Mouse (Mus musculus) embryonic facial prominence, embryonic 10.5 days (tissue): ENCODE data around the gene Agpat2. TPM values are rescaled to one million over a fixed set of nuclear protein-coding genes. Genes with fewer than 3 reads are reported as not detected.

Source experiments
- DNase-seq: peaks from one replicate; pipeline ENCODE4 v3.0.0-alpha.2; 2017; ENCODE audit warnings: low spot score
- H3K27ac ChIP-seq: fragments of 300-500 bp; sonication (generic); replicated peaks from 2 replicates; pipeline ENCODE4 v1.5.1; 2016; ENCODE audit warnings: mild to moderate bottlenecking
- H3K27me3 ChIP-seq: fragments of 300-500 bp; sonication (generic); replicated peaks from 2 replicates; pipeline ENCODE4 v1.6.1; 2016; ENCODE audit warnings: low read depth, mild to moderate bottlenecking; ENCODE audit not compliant: poor library complexity, severe bottlenecking
- H3K36me3 ChIP-seq: fragments of 300-500 bp; sonication (generic); replicated peaks from 2 replicates; pipeline ENCODE4 v1.6.1; 2016; ENCODE audit warnings: mild to moderate bottlenecking, moderate library complexity
- H3K4me1 ChIP-seq: fragments of 300-500 bp; sonication (generic); 2 replicates; pipeline ENCODE4 v1.6.1; 2016
- H3K4me3 ChIP-seq: fragments of 300-500 bp; sonication (generic); 2 replicates; pipeline ENCODE4 v1.5.1; 2016; ENCODE audit warnings: mild to moderate bottlenecking, moderate library complexity
- H3K9me3 ChIP-seq: fragments of 300-500 bp; sonication (generic); 2 replicates; pipeline ENCODE4 v1.6.1; 2016; ENCODE audit warnings: mild to moderate bottlenecking
- WGBS: fragments of 180-500 bp; shearing (Covaris S2); methylation state at CpG from one replicate; pipeline ENCODE4 v1.1.7; 2016; 5-methylcytosine and 5-hydroxymethylcytosine counted together
- polyA plus RNA-seq: library from polyadenylated mRNA; unstranded; fragments of >200 nt; fragmentation: Nextera tagmentation; extraction: Ambion mirVana; gene quantifications from 2 replicates; pipeline ENCODE4 v1.2.1, GENCODE M21; 2016

The Agpat2 gene
- polyA plus RNA-seq, 1 experiment from 2014 or later, result 12.4 TPM

GRCm38 (mm10) chr2:26579714-26580113, 24.5 kb downstream of the Agpat2 start, which contains the start of gene Egfl7:
TSS of gene Egfl7 (plus strand) at chr2:26580014.
- 88% methylated on average over 1 of the region's 1 CpGs for WGBS
- H3K27ac ChIP-seq, result peak within 1 kb of the TSS; percentile 76
- no peaks in the 10 kb centered on the region for H3K27me3 ChIP-seq
- H3K4me3 ChIP-seq, result no peak within 1 kb of the TSS
- peaks cover 54% of the 10 kb centered on the region for H3K4me1 ChIP-seq
- H3K36me3 ChIP-seq, result no peaks in the 10 kb centered on the region
- no peak for DNase-seq
- H3K9me3 ChIP-seq, result no peaks in the 10 kb centered on the region

DNA sequence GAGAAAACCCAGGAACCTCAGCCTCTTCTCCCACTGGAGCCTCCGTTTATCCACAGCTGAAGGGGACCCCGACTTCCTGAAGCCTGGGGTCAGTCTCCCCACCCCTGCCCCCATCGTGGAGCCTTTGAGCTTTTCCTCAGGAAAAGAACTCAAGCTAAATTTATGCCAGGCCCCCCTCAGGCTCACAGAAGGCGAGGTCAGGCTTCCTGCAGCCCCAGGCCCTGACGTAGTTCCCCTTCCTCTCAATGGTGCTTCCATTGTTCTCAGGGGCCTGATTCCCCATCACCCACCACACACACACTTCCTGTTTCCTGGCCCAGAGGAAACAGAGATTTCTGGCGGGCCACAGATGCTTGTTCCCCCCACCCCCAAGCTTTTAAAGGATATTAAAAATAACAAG, 25.8 kb downstream of the Agpat2 start:
- Histone ChIP-seq H3K4me1 (peaks cover 61% of the 10 kb centered on the region), H3K9me3 (no peaks in the 10 kb centered on the region), H3K27me3 (no peaks in the 10 kb centered on the region), H3K36me3 (no peaks in the 10 kb centered on the region), H3K4me3 (peak overlapping the region; percentile 4; the same call in 1 of the 2 replicates), H3K27ac (peak overlapping the region; percentile 76)
- DNase-seq, result peak; percentile 44
- 42% methylated on average over 6 of the region's 6 CpGs for WGBS

DNA sequence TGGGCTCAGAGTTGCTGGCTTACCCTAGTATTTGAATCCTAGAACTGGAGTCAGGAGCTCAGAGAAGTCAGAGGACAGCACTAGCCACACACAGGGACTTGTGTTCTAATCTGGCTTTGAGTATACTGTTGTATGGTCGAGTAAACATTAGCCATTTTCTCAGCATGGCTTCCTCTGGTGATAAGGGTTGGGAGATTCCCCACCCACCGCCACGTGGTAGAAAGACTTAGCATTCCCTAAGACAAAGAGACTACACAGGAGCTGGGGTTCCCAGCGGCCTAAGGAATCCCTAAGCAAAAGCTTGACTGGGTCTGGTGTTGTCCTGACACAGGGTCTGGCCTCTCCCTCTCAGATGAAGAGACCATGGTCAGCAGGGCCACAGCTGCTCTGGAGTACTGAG, 27.8 kb downstream of the Agpat2 start:
- WGBS, result 58% methylated on average over 4 of the region's 4 CpGs
- H3K9me3 ChIP-seq, result no peaks in the 10 kb centered on the region
- H3K4me3 ChIP-seq, result no peak overlapping the region
- no peaks in the 10 kb centered on the region for H3K27me3 ChIP-seq
- H3K4me1 ChIP-seq, result peaks cover 58% of the 10 kb centered on the region
- H3K27ac ChIP-seq, result peak overlapping the region; percentile 76
- no peaks in the 10 kb centered on the region for H3K36me3 ChIP-seq
- DNase-seq, result no peak

DNA sequence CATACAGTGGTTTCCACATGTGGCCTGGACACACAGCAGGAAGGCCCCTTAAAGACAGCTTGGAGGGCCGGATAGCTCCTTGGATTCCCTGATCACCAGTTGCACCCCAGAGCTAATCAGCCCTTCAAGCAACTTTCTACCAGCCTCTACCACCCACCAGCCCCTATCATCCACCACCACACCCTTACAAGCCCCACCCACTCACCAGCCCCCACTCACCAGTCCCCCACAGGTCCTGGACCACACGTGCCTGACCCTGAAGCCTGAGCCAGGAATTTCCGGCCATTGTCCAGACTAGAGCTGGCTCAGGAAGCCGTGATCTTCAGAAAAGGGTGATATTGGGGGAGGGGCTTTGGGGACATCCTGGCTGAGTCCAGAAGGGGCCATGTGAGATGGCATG, 28.4 kb downstream of the Agpat2 start:
- Histone ChIP-seq H3K27ac (peak overlapping the region; percentile 76), H3K36me3 (no peaks in the 10 kb centered on the region), H3K4me1 (peaks cover 58% of the 10 kb centered on the region), H3K4me3 (no peak overlapping the region), H3K9me3 (no peaks in the 10 kb centered on the region), H3K27me3 (no peaks in the 10 kb centered on the region)
- 52% methylated on average over 4 of the region's 4 CpGs for WGBS
- peak; percentile 23 for DNase-seq

GRCm38 (mm10) chr2:26575378-26575777, 28.8 kb downstream of the Agpat2 start:
- no peaks in the 10 kb centered on the region for H3K36me3 ChIP-seq
- H3K27ac ChIP-seq, result peak overlapping the region; percentile 76
- H3K27me3 ChIP-seq, result no peaks in the 10 kb centered on the region
- no peaks in the 10 kb centered on the region for H3K9me3 ChIP-seq
- H3K4me3 ChIP-seq, result no peak overlapping the region
- peaks cover 57% of the 10 kb centered on the region for H3K4me1 ChIP-seq
- no peak for DNase-seq
- WGBS, result 86% methylated on average over 1 of the region's 1 CpGs

DNA sequence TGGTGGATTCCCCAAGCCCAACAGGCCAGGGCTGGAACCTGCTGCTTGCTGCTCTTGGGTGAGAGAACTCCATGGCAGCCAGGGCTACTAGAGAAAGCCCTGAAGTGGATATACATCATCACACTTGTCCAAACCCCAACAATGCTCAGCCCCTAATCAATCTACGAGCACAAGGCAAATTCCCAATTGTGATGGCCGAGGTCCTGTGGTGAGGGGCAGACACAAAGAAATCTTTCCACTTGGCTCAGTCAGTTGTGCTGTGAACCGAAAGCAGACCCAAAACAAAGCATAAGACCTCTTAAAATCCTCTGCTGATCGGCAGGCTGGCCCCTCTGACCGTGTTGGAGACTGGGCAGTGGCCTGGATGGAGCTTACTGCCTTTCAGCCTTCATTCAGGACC, 29.4 kb downstream of the Agpat2 start:
- no peaks in the 10 kb centered on the region for H3K9me3 ChIP-seq
- DNase-seq, result no peak
- H3K27me3 ChIP-seq, result no peaks in the 10 kb centered on the region
- no peak overlapping the region for H3K4me3 ChIP-seq
- no peaks in the 10 kb centered on the region for H3K36me3 ChIP-seq
- H3K27ac ChIP-seq, result peak overlapping the region; percentile 76; the same call in 1 of the 2 replicates
- 53% methylated on average over 5 of the region's 5 CpGs for WGBS
- peaks cover 57% of the 10 kb centered on the region for H3K4me1 ChIP-seq

GRCm38 (mm10) chr2:26573807-26574206, 30.4 kb downstream of the Agpat2 start:
- no peak for DNase-seq
- 44% methylated on average over 5 of the region's 5 CpGs for WGBS
- Histone ChIP-seq H3K27ac (peak overlapping the region; percentile 36; the same call in 1 of the 2 replicates), H3K9me3 (no peaks in the 10 kb centered on the region), H3K27me3 (no peaks in the 10 kb centered on the region), H3K36me3 (no peaks in the 10 kb centered on the region), H3K4me3 (no peak overlapping the region), H3K4me1 (peaks cover 54% of the 10 kb centered on the region)

GRCm38 (mm10) chr2:26573396-26573795, 30.8 kb downstream of the Agpat2 start:
- DNase-seq, result no peak
- WGBS, result 78% methylated on average over 12 of the region's 12 CpGs
- H3K4me1 ChIP-seq, result peaks cover 50% of the 10 kb centered on the region
- peak overlapping the region; percentile 36; the same call in 1 of the 2 replicates for H3K27ac ChIP-seq
- no peak overlapping the region for H3K4me3 ChIP-seq
- no peaks in the 10 kb centered on the region for H3K36me3 ChIP-seq
- H3K9me3 ChIP-seq, result no peaks in the 10 kb centered on the region
- H3K27me3 ChIP-seq, result no peaks in the 10 kb centered on the region

DNA sequence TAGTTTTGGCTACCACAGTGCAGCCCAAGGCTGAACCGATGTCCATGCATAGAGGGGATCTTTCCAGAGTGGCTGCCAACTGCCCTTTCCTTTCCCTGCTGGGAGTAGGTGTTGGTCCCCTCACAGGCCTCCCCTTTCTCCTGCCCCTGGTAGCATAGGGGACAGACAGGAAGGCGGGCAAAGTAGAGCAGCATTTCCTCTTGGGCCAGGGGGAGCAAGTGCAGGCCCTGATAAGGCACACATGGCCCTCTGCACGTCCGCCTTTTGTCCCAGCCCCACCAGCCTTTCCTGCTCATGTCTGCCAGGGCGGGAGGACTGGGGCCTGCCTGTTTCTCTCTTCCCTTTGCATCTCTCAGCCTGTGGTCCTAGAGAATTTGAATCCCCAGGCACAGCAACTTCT, 32.4 kb downstream of the Agpat2 start:
- H3K27me3 ChIP-seq, result no peaks in the 10 kb centered on the region
- peaks cover 37% of the 10 kb centered on the region for H3K4me1 ChIP-seq
- H3K27ac ChIP-seq, result peak overlapping the region; percentile 52
- peak; percentile 35 for DNase-seq
- no peaks in the 10 kb centered on the region for H3K9me3 ChIP-seq
- H3K36me3 ChIP-seq, result no peaks in the 10 kb centered on the region
- 68% methylated on average over 5 of the region's 5 CpGs for WGBS
- H3K4me3 ChIP-seq, result no peak overlapping the region

GRCm38 (mm10) chr2:26571400-26571799, 32.8 kb downstream of the Agpat2 start:
- Histone ChIP-seq H3K36me3 (no peaks in the 10 kb centered on the region), H3K27me3 (no peaks in the 10 kb centered on the region), H3K4me3 (no peak overlapping the region), H3K27ac (peak overlapping the region; percentile 52), H3K4me1 (peaks cover 39% of the 10 kb centered on the region), H3K9me3 (no peaks in the 10 kb centered on the region)
- 86% methylated on average over 9 of the region's 9 CpGs for WGBS
- DNase-seq, result no peak

- Histone ChIP-seq H3K4me3 (no peak overlapping the region; the same call in 1 of the 2 replicates), H3K36me3 (no peaks in the 10 kb centered on the region), H3K27me3 (no peaks in the 10 kb centered on the region), H3K27ac (no peak overlapping the region), H3K4me1 (peaks cover 31% of the 10 kb centered on the region), H3K9me3 (no peaks in the 10 kb centered on the region)
- peak; percentile 78 for DNase-seq
- 1% methylated on average over 3 of the region's 3 CpGs for WGBS
Observed at GRCm38 (mm10) chr2:26570034-26570433, 34.2 kb downstream of the Agpat2 start.

DNA sequence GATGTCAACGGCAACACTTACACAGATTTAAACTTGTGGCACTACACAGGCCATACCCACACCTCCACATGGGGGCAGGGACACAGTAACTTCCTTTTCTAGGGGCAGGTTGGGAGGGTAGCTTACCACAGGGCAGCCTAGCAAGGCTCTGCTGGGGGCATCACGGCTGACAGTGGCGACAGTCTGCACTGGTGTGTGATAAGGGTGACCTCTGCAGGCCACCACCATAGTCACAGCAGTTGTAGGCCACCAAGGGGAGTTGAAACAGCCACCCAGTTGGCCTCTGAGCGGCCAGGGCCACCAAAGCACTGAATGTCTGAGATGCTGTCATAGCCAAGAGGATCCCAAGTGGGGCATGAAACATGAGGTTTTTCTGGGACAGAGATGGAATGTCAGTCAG, 38.0 kb downstream of the Agpat2 start:
- no peak overlapping the region for H3K27ac ChIP-seq
- peak; percentile 59 for DNase-seq
- H3K36me3 ChIP-seq, result no peaks in the 10 kb centered on the region
- peaks cover 14% of the 10 kb centered on the region for H3K4me1 ChIP-seq
- H3K4me3 ChIP-seq, result no peak overlapping the region
- H3K9me3 ChIP-seq, result no peaks in the 10 kb centered on the region
- no peaks in the 10 kb centered on the region for H3K27me3 ChIP-seq
- WGBS, result 20% methylated on average over 4 of the region's 4 CpGs

GRCm38 (mm10) chr2:26561351-26562016, 42.7 kb downstream of the Agpat2 start:
- WGBS, result 47% methylated on average over 6 of the region's 6 CpGs
- H3K27ac ChIP-seq, result peak overlapping the region; percentile 61

More at GRCm38 (mm10) chr2:26561351-26562016, 42.7 kb downstream of the Agpat2 start:
- Histone ChIP-seq H3K4me3 (no peak overlapping the region), H3K9me3 (no peaks in the 10 kb centered on the region), H3K27me3 (peaks cover 5% of the 10 kb centered on the region; the same call in 1 of the 2 replicates), H3K36me3 (no peaks in the 10 kb centered on the region), H3K4me1 (peaks cover 37% of the 10 kb centered on the region)
- DNase-seq, result peak; percentile 55
